Mouse (Mus musculus) embryonic fibroblast, embryonic 13.5 days (primary cell): ENCODE results near the gene Cdk5r2.

Experiments used
- CTCF ChIP-seq: IDR thresholded peaks from 2 replicates; pipeline ENCODE4 v1.5.1; 2011; ENCODE audit warnings: mild to moderate bottlenecking, control low read depth, low read length, moderate library complexity, borderline replicate concordance; ENCODE audit not compliant: insufficient read depth
- POLR2A ChIP-seq: IDR thresholded peaks from 2 replicates; pipeline ENCODE4 v1.6.1; 2011; ENCODE audit warnings: low read depth, mild to moderate bottlenecking, control low read depth, low read length, moderate library complexity

- no peak for TF ChIP-seq POLR2A
- TF ChIP-seq CTCF: no peak
Observed at GRCm38 (mm10) chr1:74900341-74901285, 45.9 kb downstream of the Cdk5r2 start.
